Mouse (Mus musculus): ENCODE measurements around the gene Sec16a. TPM values are rescaled to one million over a fixed set of nuclear protein-coding genes. Genes with fewer than 3 reads are reported as not detected.

Gene Sec16a
- total and polyA plus RNA-seq, 2 experiments from 2014 or later = 12.6 to 76.7 TPM

DNA sequence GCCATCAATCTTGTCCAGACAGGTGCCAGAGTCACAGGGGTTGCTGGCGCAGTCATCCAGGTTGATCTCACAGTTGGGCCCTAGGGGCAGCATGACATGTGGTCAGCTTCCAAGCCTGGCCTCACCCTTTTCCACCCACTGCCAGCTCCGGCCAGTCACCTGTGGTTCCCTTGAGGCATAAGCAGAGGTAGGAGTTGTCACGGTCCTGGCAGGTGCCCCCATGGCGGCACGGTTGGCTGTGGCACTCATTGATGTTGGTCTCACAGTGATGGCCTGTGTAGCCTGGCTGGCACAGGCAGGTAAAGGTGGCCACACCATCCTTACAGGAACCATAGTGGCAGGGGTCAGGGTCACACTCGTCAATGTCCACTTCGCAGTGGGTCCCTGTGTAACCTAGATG is 32.9 kb upstream of the Sec16a start:
- no peaks in the 10 kb centered on the region for H3K27me3 ChIP-seq (ENCODE audit: insufficient read depth, low read length)
- DNase-seq (ENCODE audit: low spot score) = no peak
- H3K9ac ChIP-seq (replicated peaks; ENCODE audit: low read length, poor library complexity, severe bottlenecking) = no peak overlapping the region
- no peak overlapping the region for H3K27ac ChIP-seq (ENCODE audit: low read depth, low read length)
- TF ChIP-seq CTCF (IDR thresholded peaks at IDR 0.05) = no peak
- WGBS = 97% methylated on average over 7 of the region's 7 CpGs
- peaks cover 14% of the 10 kb centered on the region for H3K36me3 ChIP-seq (ENCODE audit: insufficient read depth, low read length)
- H3K4me2 ChIP-seq (ENCODE audit: low read depth, low read length, poor library complexity, severe bottlenecking) = no peak overlapping the region
- ATAC-seq (ENCODE audit: low FRiP score) = no peak
- peaks cover 7% of the 10 kb centered on the region; the same call in 1 of the 2 replicates for H3K4me1 ChIP-seq (ENCODE audit: insufficient read depth, low read length)
- H3K4me3 ChIP-seq (ENCODE audit: low read depth, low read length) = no peak overlapping the region
- H3K9me3 ChIP-seq (ENCODE audit: low read length) = no peaks in the 10 kb centered on the region

DNA sequence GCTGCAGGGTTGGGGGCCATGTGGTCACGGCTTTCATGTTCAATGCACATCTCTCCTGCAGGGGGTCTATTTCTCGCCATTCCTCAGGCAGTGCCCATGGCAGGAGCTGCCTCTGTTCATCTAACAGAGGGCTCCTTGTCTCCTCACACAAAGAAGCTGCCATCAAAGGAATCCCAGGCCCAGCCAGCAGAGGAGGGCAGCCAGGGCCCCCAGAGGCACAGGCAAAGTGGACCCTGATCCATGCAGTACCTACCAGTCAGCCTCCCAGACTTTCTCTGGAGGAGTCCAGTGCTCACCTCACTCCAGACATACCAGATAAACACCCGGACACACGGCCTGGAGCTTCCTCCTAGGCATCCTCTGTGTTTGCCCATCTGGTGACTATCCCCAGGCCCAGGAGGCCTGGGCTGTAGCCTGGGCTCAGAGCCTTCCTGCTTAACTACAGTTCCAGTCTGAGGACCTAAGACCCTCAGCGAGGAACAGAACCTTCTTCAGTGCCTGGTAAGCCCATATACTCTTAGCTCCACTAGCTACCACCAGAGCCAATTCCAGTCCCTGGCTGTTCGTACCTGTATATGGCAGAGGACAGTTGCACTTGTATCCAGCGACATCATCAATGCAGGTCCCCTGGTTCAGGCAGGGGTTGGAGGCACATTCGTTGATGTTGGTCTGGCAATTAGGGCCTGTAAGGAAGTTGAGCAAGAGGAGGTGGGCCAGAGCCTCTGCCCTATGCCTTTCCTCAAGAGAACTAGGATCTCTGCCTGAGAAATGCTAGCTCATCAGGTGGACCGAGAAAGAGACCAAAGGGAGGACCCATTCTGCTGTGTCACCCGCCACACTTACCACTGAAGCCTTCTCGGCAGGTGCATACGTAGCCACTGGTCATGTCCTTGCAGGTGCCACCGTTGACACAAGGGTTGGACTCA is 30.8 kb upstream of the Sec16a start:
- ATAC-seq (ENCODE audit: low FRiP score) (peak; percentile 57), DNase-seq (ENCODE audit: low spot score) (peak; percentile 82)
- Histone ChIP-seq H3K4me3 (ENCODE audit: low read depth, low read length) (no peak overlapping the region), H3K27ac (ENCODE audit: low read depth, low read length) (peak overlapping the region; percentile 67), H3K27me3 (ENCODE audit: insufficient read depth, low read length) (no peaks in the 10 kb centered on the region), H3K36me3 (ENCODE audit: insufficient read depth, low read length) (peaks cover 9% of the 10 kb centered on the region), H3K9ac (replicated peaks; ENCODE audit: low read length, poor library complexity, severe bottlenecking) (peak overlapping the region; percentile 24; the same call in 1 of the 2 replicates), H3K9me3 (ENCODE audit: low read length) (no peaks in the 10 kb centered on the region), H3K4me2 (ENCODE audit: low read depth, low read length, poor library complexity, severe bottlenecking) (no peak overlapping the region), H3K4me1 (ENCODE audit: insufficient read depth, low read length) (peaks cover 7% of the 10 kb centered on the region; the same call in 1 of the 2 replicates)
- WGBS = 63% methylated on average over 13 of the region's 13 CpGs
- peak; percentile 46 for TF ChIP-seq CTCF (IDR thresholded peaks at IDR 0.05)

DNA sequence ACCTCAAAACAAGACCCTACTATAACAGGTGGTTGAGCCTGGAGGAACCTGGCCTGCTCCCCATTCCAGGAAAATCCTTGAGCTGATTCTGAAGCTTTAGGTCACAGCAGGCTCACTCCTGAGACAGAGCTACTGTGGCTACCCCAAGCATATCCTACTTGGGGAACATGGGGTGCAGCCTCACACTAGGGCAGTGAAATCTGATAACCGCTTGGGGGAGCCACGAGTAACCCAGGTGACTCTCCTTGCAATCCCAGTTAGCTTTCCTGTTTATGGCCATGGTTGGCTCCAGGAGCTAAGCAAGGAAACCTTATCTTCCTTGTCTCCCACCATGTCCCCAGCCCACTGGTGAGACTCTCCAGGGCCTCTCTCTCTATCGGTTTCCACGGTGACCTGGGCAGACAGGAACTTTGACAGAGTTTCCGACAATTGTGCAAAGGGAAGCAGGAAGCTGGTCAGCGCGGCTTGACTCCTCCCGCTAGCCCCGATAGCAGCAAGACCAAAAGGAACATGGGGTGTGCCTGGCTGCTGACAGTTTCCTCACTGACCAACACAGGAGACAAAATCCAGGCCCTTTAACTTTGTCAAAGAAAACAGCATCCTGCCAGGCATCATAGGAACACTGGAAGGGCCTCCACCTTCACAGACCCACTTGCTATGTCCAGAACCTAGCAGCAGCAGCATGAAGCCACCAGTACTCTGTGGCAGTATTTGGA is 29.9 kb upstream of the Sec16a start:
- peaks cover 6% of the 10 kb centered on the region for H3K36me3 ChIP-seq (ENCODE audit: insufficient read depth, low read length)

DNA sequence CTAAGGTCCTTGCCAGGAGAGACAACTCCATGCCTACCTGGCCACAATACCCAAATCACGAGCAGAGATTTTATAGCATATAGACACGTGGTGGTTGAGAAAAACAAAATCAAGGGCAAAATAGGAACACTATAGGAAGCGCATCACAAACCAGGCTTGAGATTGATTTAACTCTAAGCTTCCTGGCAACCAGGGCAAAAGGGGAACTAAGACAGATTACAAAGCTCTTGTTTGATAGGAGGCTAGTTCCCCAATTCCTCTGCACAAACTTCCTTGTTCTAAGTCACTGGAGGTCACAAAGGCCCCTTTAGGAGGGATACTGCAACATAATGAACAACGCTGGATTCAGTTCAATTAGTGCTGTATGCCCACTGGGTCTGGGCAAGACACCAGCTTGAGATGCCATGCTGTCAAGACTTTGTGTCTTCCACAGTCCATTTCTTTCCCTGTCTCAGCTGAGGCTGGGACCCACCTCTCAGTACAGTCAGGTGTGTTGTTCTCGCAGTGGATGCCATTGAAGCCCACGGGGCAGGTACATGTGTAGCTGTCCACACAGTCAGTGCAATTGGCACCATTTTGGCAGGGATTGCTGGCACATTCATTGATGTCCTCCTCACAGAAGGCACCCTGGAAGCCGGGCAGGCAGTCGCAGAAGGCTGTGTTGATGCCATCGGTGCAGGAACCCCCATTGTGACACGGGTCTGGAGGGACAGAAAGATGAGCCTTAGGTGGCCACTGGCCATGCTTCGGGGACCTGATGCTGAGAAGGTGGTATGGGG is 27.5 kb upstream of the Sec16a start:
- TF ChIP-seq CTCF (IDR thresholded peaks at IDR 0.05) = no peak
- no peak overlapping the region for H3K9ac ChIP-seq (replicated peaks; ENCODE audit: low read length, poor library complexity, severe bottlenecking)
- no peaks in the 10 kb centered on the region; the same call in 1 of the 2 replicates for H3K36me3 ChIP-seq (ENCODE audit: insufficient read depth, low read length)
- DNase-seq (ENCODE audit: low spot score) = peak; percentile 72
- no peak for ATAC-seq (ENCODE audit: low FRiP score)
- H3K27ac ChIP-seq (ENCODE audit: low read depth, low read length) = no peak overlapping the region
- no peak overlapping the region for H3K4me3 ChIP-seq (ENCODE audit: low read depth, low read length)
- H3K4me2 ChIP-seq (ENCODE audit: low read depth, low read length, poor library complexity, severe bottlenecking) = no peak overlapping the region
- WGBS = 76% methylated on average over 11 of the region's 11 CpGs
- no peaks in the 10 kb centered on the region for H3K9me3 ChIP-seq (ENCODE audit: low read length)
- no peaks in the 10 kb centered on the region for H3K4me1 ChIP-seq (ENCODE audit: insufficient read depth, low read length)
- no peaks in the 10 kb centered on the region for H3K27me3 ChIP-seq (ENCODE audit: insufficient read depth, low read length)

More for the DNA sequence above, 29.9 kb upstream of the Sec16a start:
- Histone ChIP-seq H3K4me3 (ENCODE audit: low read depth, low read length) (no peak overlapping the region), H3K4me1 (ENCODE audit: insufficient read depth, low read length) (peaks cover 7% of the 10 kb centered on the region; the same call in 1 of the 2 replicates), H3K27me3 (ENCODE audit: insufficient read depth, low read length) (no peaks in the 10 kb centered on the region), H3K27ac (ENCODE audit: low read depth, low read length) (peak overlapping the region; percentile 67; the same call in 1 of the 2 replicates), H3K4me2 (ENCODE audit: low read depth, low read length, poor library complexity, severe bottlenecking) (no peak overlapping the region), H3K9ac (replicated peaks; ENCODE audit: low read length, poor library complexity, severe bottlenecking) (0 out of 2 replicates have a peak overlapping the region, but pooled peaks have one; percentile 24), H3K9me3 (ENCODE audit: low read length) (no peaks in the 10 kb centered on the region)
- DNase-seq (ENCODE audit: low spot score) = no peak
- no peak; the same call in 1 of the 2 replicates for ATAC-seq (ENCODE audit: low FRiP score)
- peak; percentile 43 for TF ChIP-seq CTCF (IDR thresholded peaks at IDR 0.05)
- 33% methylated on average over 9 of the region's 9 CpGs for WGBS

DNA sequence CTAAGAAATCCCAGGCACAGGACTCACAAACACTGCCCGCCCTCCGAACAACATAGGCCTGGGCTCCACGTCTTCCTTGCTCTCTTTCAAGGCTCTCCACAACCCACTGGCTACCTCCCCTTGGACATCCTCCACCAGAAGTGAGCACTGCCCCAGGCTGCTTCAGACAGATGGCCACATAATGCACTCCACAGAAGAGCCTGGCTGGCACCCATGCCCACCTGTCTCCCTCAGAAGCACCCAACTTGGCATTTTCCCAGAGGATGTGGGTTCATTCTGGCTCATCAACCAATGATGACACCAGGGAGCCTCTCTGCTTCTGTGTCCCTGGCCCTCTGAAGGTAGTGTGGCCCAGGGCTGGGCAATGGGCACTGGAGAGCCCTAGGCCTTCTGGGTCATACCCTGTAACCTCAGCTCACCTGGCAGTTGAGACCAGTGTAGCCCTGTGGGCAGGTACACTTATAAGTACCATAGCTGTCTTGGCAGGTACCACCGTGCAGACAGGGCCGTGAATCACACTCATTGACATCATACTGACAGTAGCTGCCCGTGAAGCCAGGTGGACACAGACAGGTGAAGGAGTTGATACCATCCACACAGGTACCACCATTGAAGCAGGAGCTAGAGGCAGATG is 26.8 kb upstream of the Sec16a start:
- no peaks in the 10 kb centered on the region; the same call in 1 of the 2 replicates for H3K36me3 ChIP-seq (ENCODE audit: insufficient read depth, low read length)
- H3K27ac ChIP-seq (ENCODE audit: low read depth, low read length) = no peak overlapping the region
- no peak overlapping the region for H3K9ac ChIP-seq (replicated peaks; ENCODE audit: low read length, poor library complexity, severe bottlenecking)
- H3K4me1 ChIP-seq (ENCODE audit: insufficient read depth, low read length) = no peaks in the 10 kb centered on the region
- H3K4me2 ChIP-seq (ENCODE audit: low read depth, low read length, poor library complexity, severe bottlenecking) = no peak overlapping the region
- no peak for ATAC-seq (ENCODE audit: low FRiP score)
- 98% methylated on average over 6 of the region's 6 CpGs for WGBS
- DNase-seq (ENCODE audit: low spot score) = no peak
- TF ChIP-seq CTCF (IDR thresholded peaks at IDR 0.05) = no peak
- no peaks in the 10 kb centered on the region for H3K9me3 ChIP-seq (ENCODE audit: low read length)
- H3K27me3 ChIP-seq (ENCODE audit: insufficient read depth, low read length) = no peaks in the 10 kb centered on the region
- H3K4me3 ChIP-seq (ENCODE audit: low read depth, low read length) = no peak overlapping the region

Measured in midbrain, postnatal 0 days (tissue).